Comparison of ENCODE assay signal across 27 mouse cellular contexts in the genomic region with DNA sequence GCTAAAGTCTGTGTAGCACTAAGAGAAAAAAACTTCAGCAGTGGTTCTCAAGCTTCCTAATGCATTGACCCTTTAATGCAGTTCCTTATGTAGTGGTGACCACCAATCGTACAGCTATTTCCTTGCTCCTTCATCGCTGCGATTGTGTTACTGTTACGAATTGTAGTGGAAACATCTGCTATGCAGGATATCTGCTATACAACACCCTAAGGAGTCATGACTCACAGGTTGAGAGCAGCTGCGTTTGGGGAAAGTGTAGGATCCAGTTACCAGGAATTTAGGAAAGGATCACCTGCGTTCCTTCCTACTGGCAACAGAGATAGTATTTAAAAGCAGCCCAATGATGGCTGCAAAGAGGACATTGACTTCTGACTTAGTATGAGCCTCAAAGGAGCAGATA.
DNase-seq lines count a peak whose midpoint lies in the region; ATAC-seq lines count a peak whose summit lies in the region.
"Had no signal": no experiment of that assay in that cellular context is flagged by ENCODE, and none has a peak within 500 bp of the region (broad histone marks: within the 10 kb centered on the region; RNA-seq: fewer than 3 reads in every experiment).

No protein-coding gene starts in this region.

- H3K9ac ChIP-seq in heart, embryonic 15.5 days, result no peak overlapping the region
- H3K9ac ChIP-seq: hindbrain, embryonic 13.5 days; liver, embryonic 15.5 days; lung, embryonic 14.5 days; neural tube, embryonic 12.5 days had no signal

- H3K9me3 ChIP-seq in heart, embryonic 15.5 days (replicated peaks), result no peaks in the 10 kb centered on the region
- H3K9me3 ChIP-seq: hindbrain, embryonic 13.5 days; liver, embryonic 15.5 days; neural tube, embryonic 12.5 days had no signal

- peak; percentile 8 for DNase-seq in embryo, embryonic 10 days (ENCODE audit: low spot score)
- no peak for DNase-seq in embryo, embryonic 9.5 days (ENCODE audit: extremely low spot score)
- DNase-seq in heart, adult 18-20 months, result no peak
- no peak for DNase-seq in cerebellum, adult 11-12 months
- no peak for DNase-seq in left cerebral cortex, adult 8-10 months (ENCODE audit: low spot score in 2 of 2)
- DNase-seq: adrenal gland, postnatal 10 days; cerebellum, adult 9-10 months; cerebellum, postnatal 36 days; heart, postnatal 4 days; kidney, adult 8-10 months; kidney, postnatal 14 days; lung, embryonic 14.5 days; lung, postnatal 14 days; right cerebral cortex, adult 18-20 months; right cerebral cortex, postnatal 4 days; thymus, adult 2 months had no signal

- no peak for ATAC-seq in heart, embryonic 15.5 days (replicated peaks; ENCODE audit: insufficient number of reproducible peaks, insufficient read depth, low FRiP score, low read depth)
- ATAC-seq in megakaryocyte progenitor cell, adult 5-6 weeks (replicated peaks; ENCODE audit: poor library complexity), result peak; percentile 6; the same call in 1 of the 2 replicates
- ATAC-seq: forebrain, embryonic 14.5 days; intestine, embryonic 16.5 days; midbrain, embryonic 16.5 days; Patski had no signal

- H3K27ac ChIP-seq in heart, embryonic 15.5 days, result peak overlapping the region; percentile 22; the same call in 1 of the 2 replicates
- H3K27ac ChIP-seq: hindbrain, embryonic 13.5 days; liver, embryonic 15.5 days; neural tube, embryonic 12.5 days; stomach, postnatal 0 days had no signal

- no peak overlapping the region for H3K4me3 ChIP-seq in heart, embryonic 15.5 days
- H3K4me3 ChIP-seq: hindbrain, embryonic 13.5 days; liver, embryonic 15.5 days; neural tube, embryonic 12.5 days had no signal

- H3K4me2 ChIP-seq in heart, embryonic 15.5 days, result no peak overlapping the region
- H3K4me2 ChIP-seq: hindbrain, embryonic 13.5 days; liver, embryonic 15.5 days; lung, embryonic 14.5 days; midbrain, embryonic 11.5 days; neural tube, embryonic 12.5 days had no signal

- H3K4me1 ChIP-seq in heart, embryonic 15.5 days (replicated peaks), result peaks cover 39% of the 10 kb centered on the region
- H3K4me1 ChIP-seq: liver, embryonic 15.5 days; neural tube, embryonic 12.5 days had no signal

- no peaks in the 10 kb centered on the region for H3K27me3 ChIP-seq in heart, embryonic 15.5 days
- H3K27me3 ChIP-seq: hindbrain, embryonic 13.5 days; liver, embryonic 15.5 days; neural tube, embryonic 12.5 days had no signal

- H3K36me3 ChIP-seq in heart, embryonic 15.5 days, result no peaks in the 10 kb centered on the region
- H3K36me3 ChIP-seq: hindbrain, embryonic 13.5 days; liver, embryonic 15.5 days; neural tube, embryonic 12.5 days had no signal

- WGBS in heart, embryonic 15.5 days, result 72% methylated on average over 6 of the region's 6 CpGs
